Mouse (Mus musculus) heart, postnatal 25 days (tissue): ENCODE measurements around the gene Ppp1r18. TPM values are rescaled to one million over a fixed set of nuclear protein-coding genes. Genes with fewer than 3 reads are reported as not detected.
"Not testable (repeated sequence)": the region's sequence is repeated elsewhere in the genome, so short reads cannot be mapped to it uniquely, and the experiment has no call there.

Experiments
- DNase-seq: peaks from one replicate; pipeline ENCODE4 v3.0.0; 2022; ENCODE audit warnings: low spot score
- intact Hi-C: fragments of 180-260 bp; cut with DNase I; formaldehyde crosslinking; loops from one replicate; pipeline ENCODE4 v1.15.1; 2025
- total RNA-seq, 2 experiments: library from RNA; stranded (reverse); gene quantifications; 2 replicates each; pipeline ENCODE4 v1.2.3; 2021

The Ppp1r18 gene
- total RNA-seq, 2 experiments from 2014 or later, result 11.9 to 16.6 TPM

DNA sequence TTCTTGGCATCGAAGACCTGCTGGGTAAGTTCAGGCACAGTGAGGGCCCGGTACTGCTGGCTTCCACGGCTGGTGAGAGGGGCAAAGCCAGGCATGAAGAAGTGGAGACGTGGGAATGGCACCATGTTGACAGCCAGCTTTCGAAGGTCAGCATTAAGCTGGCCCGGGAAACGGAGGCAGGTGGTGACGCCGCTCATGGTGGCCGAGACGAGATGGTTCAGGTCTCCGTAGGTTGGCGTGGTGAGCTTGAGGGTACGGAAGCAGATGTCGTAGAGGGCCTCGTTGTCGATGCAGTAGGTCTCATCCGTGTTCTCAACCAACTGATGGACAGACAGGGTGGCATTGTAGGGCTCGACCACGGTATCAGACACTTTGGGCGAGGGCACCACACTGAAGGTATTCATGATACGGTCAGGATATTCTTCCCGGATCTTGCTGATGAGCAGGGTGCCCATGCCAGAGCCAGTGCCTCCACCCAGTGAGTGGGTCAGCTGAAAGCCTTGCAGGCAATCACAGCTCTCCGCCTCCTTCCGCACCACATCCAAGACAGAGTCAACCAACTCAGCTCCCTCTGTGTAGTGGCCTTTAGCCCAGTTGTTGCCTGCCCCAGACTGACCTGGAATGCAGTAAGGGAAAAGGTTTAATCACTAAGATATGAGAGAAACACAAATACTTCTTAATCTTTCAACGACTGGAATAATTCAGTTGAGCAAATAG lies 29.8 kb upstream of the Ppp1r18 start:
- intact Hi-C loops, result loop anchor here (1.0 to 10.0 kb wide), 3 partner anchors 37 to 149 kb away; partner anchors contain the start of genes Mrps18b, Ppp1r10 and Prr3
- no peak for DNase-seq

DNA sequence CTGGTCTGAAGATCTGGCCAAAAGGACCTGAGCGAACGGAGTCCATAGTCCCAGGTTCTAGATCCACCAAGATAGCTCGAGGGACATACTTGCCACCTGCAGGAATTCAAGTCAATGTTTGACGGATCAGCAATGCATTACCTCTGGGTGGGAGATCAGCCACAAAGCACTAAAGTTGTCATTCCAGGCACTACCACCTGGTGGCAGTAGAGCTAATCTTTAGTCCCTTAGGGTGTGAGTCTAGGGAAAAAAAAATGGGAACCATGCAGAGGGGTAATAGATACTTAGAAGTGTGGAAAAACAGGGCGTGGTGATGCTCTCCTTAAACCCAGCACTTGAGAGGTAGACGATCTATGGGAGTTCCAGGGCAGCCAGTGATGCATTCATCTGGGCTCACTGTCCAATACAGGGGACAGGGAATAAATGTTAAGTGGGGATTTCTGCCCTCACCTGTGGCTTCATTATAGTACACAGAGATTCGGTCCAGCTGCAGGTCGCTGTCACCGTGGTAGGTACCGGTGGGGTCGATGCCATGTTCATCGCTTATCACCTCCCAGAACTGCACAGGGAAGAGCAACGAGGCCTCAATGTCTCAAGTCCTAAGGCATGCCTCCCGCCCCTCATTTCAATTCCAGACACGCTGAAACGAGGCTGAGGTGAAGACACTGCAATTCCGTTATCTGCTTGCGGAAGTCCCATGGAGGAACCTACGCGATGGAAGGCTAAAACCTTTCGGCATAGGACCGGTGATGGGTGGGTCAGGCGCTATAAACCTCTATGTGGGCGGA lies 29.0 kb upstream of the Ppp1r18 start:
- intact Hi-C loops, result loop anchor here (1.0 to 10.0 kb wide), 3 partner anchors 36 to 148 kb away; partner anchors contain the start of genes Mrps18b, Ppp1r10 and Prr3
- peak; percentile 59 for DNase-seq

DNA sequence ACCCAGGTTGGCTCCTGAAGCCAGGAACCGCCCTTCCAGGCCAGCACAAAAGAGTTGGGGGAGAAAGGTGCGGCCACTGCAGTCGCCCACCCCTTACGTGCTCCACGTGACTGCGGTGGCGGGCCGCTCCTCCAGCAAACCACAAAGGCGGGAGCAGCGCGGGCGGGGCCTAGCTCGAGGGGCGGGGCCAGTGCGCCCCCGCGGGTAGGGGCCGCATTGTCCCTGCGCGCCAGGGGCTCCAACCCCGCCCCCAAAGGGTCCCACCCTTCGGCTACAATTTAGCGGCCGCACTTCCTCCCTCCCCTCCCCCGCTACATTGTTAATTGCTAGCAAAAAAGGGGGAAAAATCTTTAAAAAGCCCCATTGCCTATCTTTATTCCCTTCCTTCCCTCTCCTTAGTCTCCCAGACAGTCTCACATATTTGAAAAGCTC lies 28.4 kb upstream of the Ppp1r18 start:
- DNase-seq, result peak; percentile 84
- intact Hi-C loops, result loop anchor here (1.0 to 10.0 kb wide), 3 partner anchors 35 to 148 kb away; partner anchors contain the start of genes Mrps18b, Ppp1r10 and Prr3

DNA sequence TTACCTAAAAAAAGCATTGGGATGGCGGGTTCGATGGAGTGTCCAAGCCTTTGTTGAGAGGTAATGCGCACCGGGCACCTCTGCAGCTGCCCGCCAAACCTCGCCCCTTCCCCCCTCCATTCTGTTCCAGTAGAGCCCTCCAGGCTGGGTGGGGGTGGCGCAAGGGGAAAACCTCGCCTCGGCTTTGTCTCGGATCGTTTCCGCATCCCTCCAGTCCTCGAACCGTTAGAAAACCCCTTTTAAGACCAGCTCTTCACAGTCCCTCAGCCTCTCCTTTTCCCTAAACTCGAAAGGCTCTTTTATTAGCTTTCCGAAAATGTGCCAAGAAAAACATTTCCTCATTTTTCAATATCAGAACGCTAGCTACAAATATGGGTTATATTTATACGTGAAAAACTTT lies 27.9 kb upstream of the Ppp1r18 start:
- intact Hi-C loops, result loop anchor here (5.0 to 10.0 kb wide), 2 partner anchors 80 to 147 kb away; partner anchors contain the start of genes Mrps18b, Ppp1r10 and Prr3
- no peak for DNase-seq

DNA sequence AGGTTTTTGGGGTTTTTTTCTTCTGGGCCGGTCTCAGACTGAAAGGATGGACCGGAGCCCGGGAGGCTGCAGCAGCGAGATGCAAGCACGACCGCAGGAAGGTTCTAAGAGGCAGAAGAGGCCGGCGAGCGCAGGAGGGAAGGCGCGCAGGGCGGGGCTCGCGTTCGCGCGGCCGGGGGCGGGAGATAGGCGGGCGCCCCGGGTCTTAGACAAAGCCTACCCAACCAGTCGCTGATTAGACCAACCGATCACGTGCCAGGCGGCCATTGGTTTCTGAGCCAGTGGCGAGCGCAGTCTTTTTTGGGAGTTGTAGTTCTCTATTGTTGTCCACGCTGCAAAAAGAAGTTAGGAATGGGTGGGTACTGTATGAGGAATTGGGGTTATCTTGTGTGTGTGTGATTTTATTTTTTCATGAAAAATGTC lies 27.3 kb upstream of the Ppp1r18 start, which contains the start of gene Tubb5:
TSS of gene Tubb5 (minus strand) at position 185 of the 423 bp plus-strand sequence.
- intact Hi-C loops, result loop anchor here (5.0 to 10.0 kb wide), 2 partner anchors 79 to 147 kb away; partner anchors contain the start of genes Mrps18b, Ppp1r10 and Prr3

DNA sequence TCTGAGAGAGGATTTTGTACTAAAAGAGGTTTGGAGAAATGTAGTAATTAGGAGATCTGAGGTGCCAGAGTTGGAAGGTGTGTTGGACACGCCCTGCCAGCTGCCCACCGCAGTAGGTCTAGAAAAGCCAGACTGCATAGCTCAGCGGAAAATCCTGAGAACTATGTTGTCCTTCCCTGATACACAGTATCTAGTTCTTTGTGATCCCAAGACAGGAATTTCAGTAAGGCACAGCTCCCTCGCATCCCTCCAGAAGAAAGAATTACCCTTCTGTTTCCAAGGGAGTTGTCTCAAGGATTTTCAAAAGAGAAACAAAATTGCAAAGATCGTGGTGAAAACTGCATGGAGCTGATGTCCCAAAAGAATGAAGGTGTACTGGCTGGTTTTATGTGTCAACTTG lies 26.8 kb upstream of the Ppp1r18 start:
- DNase-seq, result no peak
- intact Hi-C loops, result loop anchor here (5.0 to 10.0 kb wide), 2 partner anchors 79 to 146 kb away; partner anchors contain the start of genes Mrps18b, Ppp1r10 and Prr3

More for the DNA sequence above, 27.3 kb upstream of the Ppp1r18 start, which contains the start of gene Tubb5:
- DNase-seq, result peak; percentile 97

DNA sequence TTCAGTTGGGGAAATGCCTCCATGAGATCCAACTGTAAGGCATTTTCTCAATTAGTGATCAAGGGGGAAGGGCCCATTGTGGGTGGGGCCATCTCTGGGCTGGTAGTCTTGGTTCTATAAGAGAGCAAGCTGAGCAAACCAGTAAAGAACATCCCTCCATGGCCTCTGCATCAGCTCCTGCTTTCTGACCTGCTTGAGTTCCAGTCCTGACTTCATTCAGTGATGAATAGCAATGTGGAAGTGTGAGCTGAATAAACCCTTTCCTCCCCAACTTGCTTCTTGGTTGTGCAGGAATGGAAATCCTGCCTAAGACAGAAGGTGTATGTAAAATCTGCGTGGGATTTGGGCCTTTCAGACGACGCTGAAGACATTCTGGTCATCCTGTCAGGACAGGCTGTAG lies 26.4 kb upstream of the Ppp1r18 start:
- intact Hi-C loops, result loop anchor here (5.0 to 10.0 kb wide), 2 partner anchors 78 to 146 kb away; partner anchors contain the start of genes Mrps18b, Ppp1r10 and Prr3
- not testable (repeated sequence) for DNase-seq

DNA sequence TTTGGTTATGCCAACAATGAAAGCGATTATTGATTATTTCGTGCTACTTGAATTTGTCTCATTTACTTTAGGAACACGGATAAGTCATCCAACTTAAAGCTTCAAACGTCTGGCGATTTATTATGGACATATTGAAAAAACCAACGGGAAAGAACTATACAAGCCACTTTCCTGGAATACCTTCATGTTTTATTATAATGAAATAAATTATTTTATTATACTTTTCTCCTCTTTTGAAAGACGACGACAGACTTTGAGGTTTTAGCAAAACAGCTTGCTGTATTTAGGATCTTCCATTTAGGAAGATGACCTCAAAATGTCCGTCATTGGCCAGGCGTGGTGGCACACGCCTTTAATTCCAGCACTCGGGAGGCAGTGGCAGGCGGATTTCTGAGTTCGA lies 24.8 kb upstream of the Ppp1r18 start:
- DNase-seq, result no peak
- intact Hi-C loops, result no loop called here

DNA sequence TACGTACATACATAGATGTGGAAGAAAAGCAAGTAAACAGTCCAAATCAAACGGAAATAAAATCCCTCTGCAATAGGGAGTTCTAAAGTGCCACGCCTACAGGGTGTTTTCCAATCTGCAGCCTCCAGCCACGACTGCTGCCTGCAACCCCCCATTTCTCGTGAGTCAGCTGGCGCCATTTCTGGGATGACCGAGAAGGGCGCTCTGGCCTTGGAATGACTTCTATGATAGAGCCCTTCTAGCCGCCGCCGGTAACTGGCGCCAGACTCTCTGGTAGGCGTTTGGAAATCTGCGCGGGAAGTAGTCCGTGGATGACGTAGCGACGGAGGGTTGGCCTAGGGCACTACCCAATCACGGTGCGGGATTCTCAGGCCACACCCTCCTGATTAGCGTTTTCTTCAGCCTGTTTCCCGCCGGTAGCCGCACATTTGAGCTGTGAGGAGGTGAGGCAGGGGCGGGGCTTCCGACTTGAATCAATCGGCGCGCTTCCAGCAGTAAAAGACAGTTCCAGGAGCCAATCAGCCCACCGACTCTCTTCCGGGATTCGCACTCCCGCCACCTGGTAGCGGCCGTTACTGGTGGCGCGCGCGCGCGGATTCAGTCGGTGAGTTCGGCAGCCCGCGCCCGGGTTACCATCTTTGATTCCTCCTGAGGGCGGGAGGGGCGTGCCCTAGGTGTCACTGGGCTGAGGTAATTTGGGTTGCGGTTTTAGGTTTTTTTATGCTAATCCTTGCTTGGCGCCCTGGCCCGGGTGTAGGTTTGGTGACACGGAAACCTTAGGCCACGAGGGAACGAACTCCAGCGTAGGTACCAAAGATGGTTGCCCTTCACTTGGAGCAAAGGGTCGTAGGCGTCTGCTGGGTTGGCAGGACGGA lies 24.1 kb upstream of the Ppp1r18 start, which contains the start of gene Mdc1:
TSS of gene Mdc1 (plus strand) at position 440 of the 875 bp plus-strand sequence.
- peak; percentile 100 for DNase-seq
- intact Hi-C loops, result no loop called here

DNA sequence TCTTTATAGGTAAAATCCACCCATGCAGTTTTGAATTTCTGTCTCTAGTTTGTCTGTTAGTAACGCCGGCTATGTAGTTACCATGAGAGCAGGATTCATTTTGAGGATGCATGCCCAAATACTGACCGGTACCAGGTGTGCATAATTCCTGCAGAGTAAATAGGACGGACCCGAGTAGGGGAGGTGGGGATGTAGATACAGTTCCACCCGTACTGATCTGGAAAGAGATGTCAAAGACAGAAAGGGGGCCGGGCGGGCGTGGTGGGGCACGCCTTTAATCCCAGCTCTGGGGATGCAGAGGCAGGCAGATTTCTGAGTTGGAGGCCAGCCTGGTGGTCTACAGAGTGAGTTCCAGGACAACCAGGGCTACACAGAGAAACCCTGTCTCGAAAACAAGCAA lies 23.4 kb upstream of the Ppp1r18 start:
- no peak for DNase-seq
- intact Hi-C loops, result loop anchor here (2.0 kb wide), 1 partner anchor 19 kb away; the partner anchor contains the start of gene Nrm

DNA sequence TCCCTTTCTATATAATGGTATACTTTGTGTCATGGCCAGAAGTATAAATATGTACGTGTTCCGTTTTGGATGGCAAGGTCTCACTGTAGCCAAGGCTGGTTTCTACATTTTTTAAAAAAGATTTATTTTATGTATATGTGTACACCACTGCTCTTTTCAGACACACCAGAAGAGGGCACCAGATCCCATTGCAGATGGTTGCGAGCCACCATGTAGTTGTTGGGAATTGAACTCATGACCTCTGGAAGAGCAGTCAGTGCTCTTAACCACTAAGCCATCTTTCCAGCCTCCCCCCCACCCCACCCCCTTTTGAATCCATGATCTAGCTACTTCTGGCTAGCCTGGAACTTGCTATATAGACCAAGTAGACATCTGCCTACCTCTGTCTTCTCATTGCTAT lies 21.9 kb upstream of the Ppp1r18 start:
- intact Hi-C loops, result loop anchor here (2.0 kb wide), 1 partner anchor 17 kb away; the partner anchor contains the start of gene Nrm
- DNase-seq, result no peak

DNA sequence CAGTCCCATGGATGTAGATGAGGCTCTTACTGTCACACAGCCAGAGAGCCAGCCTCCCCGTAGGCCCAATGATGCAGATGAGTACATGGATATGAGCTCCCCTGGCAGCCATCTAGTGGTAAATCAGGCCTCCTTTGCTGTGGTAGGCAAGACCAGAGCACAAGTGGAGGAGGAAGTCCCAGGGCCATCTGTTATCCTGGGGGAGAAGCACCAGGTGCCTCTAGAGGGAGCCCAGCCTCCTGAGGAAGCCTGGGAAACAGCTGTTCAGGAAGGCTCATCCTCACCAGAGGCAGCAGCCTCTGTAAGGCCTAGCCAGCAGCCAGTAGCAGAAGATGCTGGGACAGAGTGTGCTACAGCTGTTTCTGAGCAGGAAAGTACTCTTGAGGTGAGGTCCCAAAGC lies 17.3 kb upstream of the Ppp1r18 start:
- intact Hi-C loops, result no loop called here
- DNase-seq, result no peak

DNA sequence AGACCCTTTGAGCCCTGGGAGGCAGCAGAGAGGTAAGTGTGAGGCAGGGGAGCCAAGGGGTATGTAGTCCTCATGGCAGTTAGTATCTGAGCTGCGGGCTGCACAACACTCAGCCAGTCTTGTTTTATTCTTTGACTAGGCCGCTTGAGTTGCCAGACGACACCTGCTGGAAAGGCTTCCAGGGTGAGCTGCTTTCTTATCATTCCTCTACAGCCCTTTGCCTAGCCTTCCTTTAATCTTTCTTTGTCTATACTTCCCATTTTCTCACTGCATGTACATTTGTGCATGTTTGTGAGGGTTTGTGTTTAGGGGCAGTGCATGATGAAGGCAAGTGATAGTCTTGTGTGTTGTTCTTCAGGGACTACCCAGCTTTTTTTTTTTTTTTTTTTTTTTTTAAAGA lies 14.4 kb upstream of the Ppp1r18 start:
- DNase-seq, result no peak
- intact Hi-C loops, result no loop called here

DNA sequence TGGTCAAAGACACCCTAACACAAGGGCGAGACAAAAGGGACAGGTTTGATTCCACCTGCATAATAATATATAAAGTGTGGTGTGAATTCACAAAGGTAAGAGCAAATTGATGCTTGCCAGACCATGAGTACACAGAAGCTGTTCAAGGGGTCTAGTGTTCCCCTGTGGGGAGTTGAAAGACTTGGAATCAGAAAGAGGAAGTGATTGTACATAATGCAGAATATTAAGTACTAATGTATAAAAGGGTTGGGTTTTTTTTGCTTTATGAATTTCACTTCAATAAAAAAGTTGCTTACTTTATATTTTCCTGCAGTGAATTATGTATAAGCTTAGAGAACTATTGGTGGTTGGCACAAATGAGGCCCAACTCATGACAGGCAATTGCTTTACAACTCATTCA lies 6.0 kb upstream of the Ppp1r18 start:
- no peak for DNase-seq
- intact Hi-C loops, result no loop called here

DNA sequence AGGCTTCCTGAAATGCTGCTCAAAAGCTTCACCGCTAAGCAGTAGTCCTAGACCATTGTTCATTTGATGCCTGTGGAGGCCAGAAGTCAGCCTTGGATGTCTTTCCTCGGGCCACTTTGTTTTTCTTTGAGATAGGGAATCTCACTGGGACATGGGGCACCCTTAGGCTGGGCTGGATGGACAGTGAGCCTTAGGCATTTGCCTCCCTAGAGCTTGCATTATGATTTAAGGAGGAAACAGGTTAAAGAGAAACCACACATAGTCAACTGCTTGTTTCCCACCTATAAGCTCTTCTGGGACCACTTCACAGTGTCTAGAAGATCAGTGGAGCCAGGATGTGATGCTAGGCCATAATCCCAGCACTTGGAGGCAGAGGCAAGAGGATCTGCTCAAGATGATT lies 5.6 kb upstream of the Ppp1r18 start:
- DNase-seq, result no peak
- intact Hi-C loops, result loop anchor here (2.0 kb wide), 1 partner anchor 17 kb away; no protein-coding TSS in a partner anchor

DNA sequence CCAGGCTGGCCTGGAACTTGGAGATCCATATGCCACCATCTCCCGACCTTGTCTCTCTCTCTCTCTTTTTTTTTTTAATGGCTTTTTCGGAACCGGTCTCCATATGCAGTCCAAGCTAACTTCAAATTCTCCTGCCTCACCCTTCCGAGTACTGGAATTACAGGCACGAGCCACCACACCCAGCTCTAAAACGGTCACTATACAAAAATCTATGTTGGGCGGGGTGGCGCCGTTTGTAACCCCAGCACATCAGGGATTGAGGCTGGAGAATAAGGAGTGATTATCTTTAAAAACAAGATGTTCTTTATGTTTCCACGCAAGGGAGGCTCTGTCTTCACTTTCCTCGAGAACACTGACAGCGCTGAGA lies 4.6 kb upstream of the Ppp1r18 start:
- intact Hi-C loops, result loop anchor here (2.0 kb wide), 1 partner anchor 18 kb away; no protein-coding TSS in a partner anchor
- DNase-seq, result no peak

DNA sequence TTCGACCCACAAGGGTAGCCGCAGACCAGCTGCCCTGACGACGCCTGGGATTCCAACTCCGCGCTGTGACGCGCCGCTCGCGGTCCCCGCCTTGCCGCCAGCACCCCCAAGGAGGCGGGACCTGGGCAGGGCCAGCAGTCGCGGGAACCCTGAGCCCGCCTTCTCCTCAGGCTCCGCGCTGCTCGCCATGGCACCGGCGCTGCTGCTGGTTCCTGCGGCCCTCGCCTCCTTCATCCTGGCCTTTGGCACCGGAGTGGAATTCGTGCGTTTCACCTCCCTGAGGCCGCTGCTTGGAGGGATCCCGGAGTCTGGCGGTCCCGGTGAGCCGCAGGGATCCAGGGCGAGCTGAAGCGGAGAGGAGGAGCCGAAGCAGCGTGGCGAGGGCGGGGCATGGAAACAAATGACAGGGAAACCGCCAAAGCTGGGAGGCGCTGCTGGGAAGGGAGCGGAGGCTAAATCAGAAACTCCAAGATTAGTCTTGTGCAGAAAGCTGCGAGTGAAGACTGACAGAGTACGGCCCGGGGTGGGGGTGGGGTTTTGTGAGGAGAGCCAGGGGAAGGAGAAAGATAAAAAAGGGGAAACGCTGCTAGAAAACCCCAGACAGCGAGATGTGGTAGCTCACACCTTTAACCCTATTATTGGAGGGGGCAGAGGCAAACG lies 4.1 kb upstream of the Ppp1r18 start, which contains the start of gene Nrm:
TSS of gene Nrm (plus strand) at position 121 of the 660 bp plus-strand sequence.
- intact Hi-C loops, result loop anchor here (2.0 kb wide), 1 partner anchor 19 kb away; no protein-coding TSS in a partner anchor
- DNase-seq, result peak; percentile 88

DNA sequence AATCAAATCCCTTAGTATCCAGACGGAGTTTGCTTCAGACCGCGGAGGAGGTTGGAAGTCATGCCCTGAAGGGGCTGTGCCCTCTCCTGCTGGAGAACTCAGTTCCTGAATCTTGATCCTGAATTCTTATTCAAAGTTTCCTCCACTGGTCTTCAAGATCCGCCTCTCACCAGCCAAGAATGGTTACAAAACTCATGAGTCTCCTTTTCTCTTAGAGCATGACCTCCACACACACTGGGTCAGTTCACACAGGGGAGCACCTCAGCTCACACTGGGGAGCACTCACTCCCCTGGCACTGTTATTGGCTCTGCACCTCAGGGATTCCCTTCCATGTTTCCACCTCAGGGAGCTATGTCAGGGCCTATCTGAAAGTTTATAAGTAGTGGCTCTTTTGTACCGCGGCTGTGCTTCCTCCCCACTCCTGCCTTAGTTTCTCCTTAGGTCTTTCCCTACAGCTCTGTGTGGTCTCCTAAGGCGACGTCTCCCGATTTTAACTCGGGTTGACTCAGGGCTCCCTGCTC lies 500 bp upstream of the Ppp1r18 start:
- no peak for DNase-seq
- intact Hi-C loops, result no loop called here
